Mouse (Mus musculus): ENCODE results near the gene Zfp444. TPM values are rescaled to one million over a fixed set of nuclear protein-coding genes. Genes with fewer than 3 reads are reported as not detected.

The Zfp444 gene
- total and polyA plus RNA-seq, 2 experiments from 2014 or later: 20.7 to 24.2 TPM

DNA sequence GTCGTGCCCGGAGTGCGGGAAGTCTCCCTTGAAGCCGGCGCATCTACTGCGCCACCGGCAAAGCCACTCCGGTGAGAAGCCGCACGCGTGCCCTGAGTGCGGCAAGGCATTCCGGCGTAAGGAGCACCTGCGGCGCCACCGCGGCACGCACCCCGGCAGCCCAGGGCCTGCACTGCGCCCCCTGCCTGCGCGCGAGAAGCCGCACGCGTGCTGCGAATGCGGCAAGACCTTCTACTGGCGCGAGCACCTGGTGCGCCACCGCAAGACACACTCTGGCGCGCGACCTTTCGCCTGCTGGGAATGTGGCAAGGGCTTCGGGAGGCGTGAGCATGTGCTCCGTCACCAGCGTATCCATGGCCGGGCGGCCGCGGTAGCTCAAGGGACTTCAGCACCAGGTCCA is 17.5 kb downstream of the Zfp444 start:
- H3K4me1 ChIP-seq (ENCODE audit: control insufficient read depth, insufficient read depth): peaks cover 3% of the 10 kb centered on the region; the same call in 1 of the 2 replicates
- WGBS: 54% methylated on average over 45 of the region's 45 CpGs
- ATAC-seq (ENCODE audit: insufficient read depth, low read depth) (no peak; the same call in 1 of the 2 replicates), DNase-seq (ENCODE audit: low spot score) (no peak)
- no peaks in the 10 kb centered on the region for H3K9me3 ChIP-seq (replicated peaks; ENCODE audit: control insufficient read depth, low read length)
- H3K27me3 ChIP-seq (ENCODE audit: control insufficient read depth, insufficient read depth, low read length): 0 out of 2 replicates have a peak, but pooled peaks cover 4% of the 10 kb centered on the region
- no peak overlapping the region for H3K9ac ChIP-seq (replicated peaks; ENCODE audit: low read depth, low read length)
- no peak overlapping the region for H3K27ac ChIP-seq (ENCODE audit: low read depth)
- H3K4me2 ChIP-seq (ENCODE audit: low read depth, low read length): no peak overlapping the region
- H3K36me3 ChIP-seq (replicated peaks; ENCODE audit: control insufficient read depth, insufficient read depth, low read length): peaks cover 30% of the 10 kb centered on the region
- TF ChIP-seq CTCF (IDR thresholded peaks at IDR 0.05; ENCODE audit: low read depth): 0 out of 2 replicates have a peak, but pooled peaks have one; percentile 29
- TF ChIP-seq EP300 (IDR thresholded peaks at IDR 0.05; ENCODE audit: low read depth): no peak
- H3K4me3 ChIP-seq (ENCODE audit: low read depth, low read length): no peak overlapping the region

DNA sequence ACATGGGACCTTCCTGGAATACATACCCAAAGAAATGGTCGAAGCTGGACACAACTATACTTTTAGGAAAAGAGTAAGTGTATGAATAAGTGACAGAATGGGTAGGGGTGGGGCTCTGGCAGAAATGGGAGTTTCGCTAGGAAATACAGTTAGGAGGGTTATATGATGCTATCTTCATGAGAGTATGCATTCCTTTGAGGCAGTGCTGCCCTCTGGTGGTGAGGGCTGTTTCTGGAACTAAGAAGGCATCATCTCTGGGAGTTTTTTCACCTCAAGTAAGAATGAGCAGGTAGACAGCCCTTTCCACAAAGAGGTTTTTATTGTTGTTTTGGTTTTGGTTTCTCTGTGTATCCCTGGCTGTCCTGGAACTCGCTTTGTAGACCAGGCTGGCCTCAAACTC is 19.4 kb downstream of the Zfp444 start:
- H3K4me2 ChIP-seq (ENCODE audit: low read depth, low read length): no peak overlapping the region
- H3K9me3 ChIP-seq (replicated peaks; ENCODE audit: control insufficient read depth, low read length): no peaks in the 10 kb centered on the region
- no peak overlapping the region for H3K9ac ChIP-seq (replicated peaks; ENCODE audit: low read depth, low read length)
- H3K4me1 ChIP-seq (ENCODE audit: control insufficient read depth, insufficient read depth): no peaks in the 10 kb centered on the region
- H3K27me3 ChIP-seq (ENCODE audit: control insufficient read depth, insufficient read depth, low read length): 0 out of 2 replicates have a peak, but pooled peaks cover 4% of the 10 kb centered on the region
- peaks cover 24% of the 10 kb centered on the region for H3K36me3 ChIP-seq (replicated peaks; ENCODE audit: control insufficient read depth, insufficient read depth, low read length)
- TF ChIP-seq EP300 (IDR thresholded peaks at IDR 0.05; ENCODE audit: low read depth): no peak
- TF ChIP-seq CTCF (IDR thresholded peaks at IDR 0.05; ENCODE audit: low read depth): peak; percentile 87
- peak; percentile 33; the same call in 1 of the 2 replicates for ATAC-seq (ENCODE audit: insufficient read depth, low read depth)
- DNase-seq (ENCODE audit: low spot score): peak; percentile 50
- WGBS: 36% methylated on average over 3 of the region's 3 CpGs
- no peak overlapping the region for H3K27ac ChIP-seq (ENCODE audit: low read depth)
- no peak overlapping the region for H3K4me3 ChIP-seq (ENCODE audit: low read depth, low read length)

DNA sequence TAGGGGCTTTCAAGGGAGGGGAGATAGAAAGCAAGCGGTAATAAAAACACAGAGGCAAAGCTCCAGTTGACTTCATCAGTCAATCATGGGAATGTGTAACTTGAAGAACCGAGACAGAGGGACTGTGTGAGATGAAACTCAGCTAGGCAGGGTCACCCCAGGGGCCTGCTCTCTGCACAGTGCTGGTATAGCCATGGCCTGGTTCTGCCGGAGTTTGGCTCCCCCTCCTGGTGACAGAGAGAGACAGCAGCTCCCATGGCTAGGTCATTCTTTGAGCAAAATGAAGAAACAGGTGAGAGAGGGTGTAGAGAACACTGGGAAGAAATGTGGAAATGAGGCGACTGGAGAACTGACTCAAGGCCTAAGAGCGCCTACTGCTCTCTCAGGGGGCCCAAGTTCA is 22.1 kb downstream of the Zfp444 start:
- no peak for TF ChIP-seq EP300 (IDR thresholded peaks at IDR 0.05; ENCODE audit: low read depth)
- TF ChIP-seq CTCF (IDR thresholded peaks at IDR 0.05; ENCODE audit: low read depth): peak; percentile 83
- 19% methylated on average over 5 of the region's 5 CpGs for WGBS
- Histone ChIP-seq H3K27me3 (ENCODE audit: control insufficient read depth, insufficient read depth, low read length) (0 out of 2 replicates have a peak, but pooled peaks cover 9% of the 10 kb centered on the region), H3K4me2 (ENCODE audit: low read depth, low read length) (no peak overlapping the region), H3K4me3 (ENCODE audit: low read depth, low read length) (no peak overlapping the region), H3K36me3 (replicated peaks; ENCODE audit: control insufficient read depth, insufficient read depth, low read length) (peaks cover 8% of the 10 kb centered on the region; the same call in 1 of the 2 replicates), H3K9me3 (replicated peaks; ENCODE audit: control insufficient read depth, low read length) (no peaks in the 10 kb centered on the region), H3K9ac (replicated peaks; ENCODE audit: low read depth, low read length) (no peak overlapping the region), H3K27ac (ENCODE audit: low read depth) (no peak overlapping the region), H3K4me1 (ENCODE audit: control insufficient read depth, insufficient read depth) (no peaks in the 10 kb centered on the region)
- DNase-seq (ENCODE audit: low spot score) (peak; percentile 42), ATAC-seq (ENCODE audit: insufficient read depth, low read depth) (peak; percentile 78)

DNA sequence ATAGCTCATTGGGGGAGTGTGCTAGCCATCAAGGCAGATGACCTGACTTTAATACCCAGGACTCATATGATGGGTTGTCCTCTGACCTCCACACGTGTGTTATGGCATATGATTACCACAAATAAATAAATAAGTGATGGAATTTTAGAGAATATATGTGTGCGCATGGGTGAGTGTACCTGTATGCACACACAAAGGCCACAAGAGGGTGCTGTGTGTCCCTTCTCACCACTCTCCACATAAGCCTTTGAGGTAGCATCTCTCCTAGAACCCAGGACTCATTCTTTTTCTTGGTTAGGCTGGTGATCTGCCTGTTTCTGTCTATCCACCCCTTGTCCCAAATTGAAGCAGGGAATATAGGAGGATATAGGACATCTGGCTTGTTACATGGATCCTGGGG is 23.8 kb downstream of the Zfp444 start:
- 0 out of 2 replicates have a peak, but pooled peaks have one; percentile 8 for TF ChIP-seq CTCF (IDR thresholded peaks at IDR 0.05; ENCODE audit: low read depth)
- TF ChIP-seq EP300 (IDR thresholded peaks at IDR 0.05; ENCODE audit: low read depth): no peak
- Histone ChIP-seq H3K27me3 (ENCODE audit: control insufficient read depth, insufficient read depth, low read length) (0 out of 2 replicates have a peak, but pooled peaks cover 5% of the 10 kb centered on the region), H3K4me2 (ENCODE audit: low read depth, low read length) (no peak overlapping the region), H3K9ac (replicated peaks; ENCODE audit: low read depth, low read length) (no peak overlapping the region), H3K4me1 (ENCODE audit: control insufficient read depth, insufficient read depth) (no peaks in the 10 kb centered on the region), H3K27ac (ENCODE audit: low read depth) (no peak overlapping the region), H3K36me3 (replicated peaks; ENCODE audit: control insufficient read depth, insufficient read depth, low read length) (no peaks in the 10 kb centered on the region), H3K4me3 (ENCODE audit: low read depth, low read length) (no peak overlapping the region), H3K9me3 (replicated peaks; ENCODE audit: control insufficient read depth, low read length) (no peaks in the 10 kb centered on the region)
- ATAC-seq (ENCODE audit: insufficient read depth, low read depth): no peak
- WGBS: 35% methylated on average over 2 of the region's 2 CpGs
- no peak for DNase-seq (ENCODE audit: low spot score)

DNA sequence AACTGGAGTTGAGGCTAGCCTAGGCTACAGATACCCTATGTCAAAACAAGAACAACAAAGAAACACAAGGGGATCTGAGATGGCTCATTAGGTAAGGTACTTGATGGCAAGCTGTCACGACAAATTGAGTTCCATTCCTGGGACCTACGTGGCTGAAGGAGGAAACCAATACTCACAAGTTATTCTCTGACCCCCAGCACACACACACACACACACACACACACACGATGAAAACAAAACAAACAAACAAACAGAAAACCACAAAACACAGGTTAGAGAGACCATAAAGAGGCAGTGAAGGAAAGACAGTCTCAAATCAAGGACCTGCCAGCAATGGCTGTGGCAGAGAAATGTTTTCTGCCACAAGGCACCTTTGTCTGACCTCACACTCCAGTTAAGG is 24.8 kb downstream of the Zfp444 start, which contains the start of gene Galp:
Gene Galp (plus strand): TSS at position 301 of the 400 bp plus-strand sequence.
- Histone ChIP-seq H3K4me3 (ENCODE audit: low read depth, low read length) (no peak within 1 kb of the TSS), H3K27ac (ENCODE audit: low read depth) (no peak within 1 kb of the TSS), H3K9ac (replicated peaks; ENCODE audit: low read depth, low read length) (no peak within 1 kb of the TSS), H3K36me3 (replicated peaks; ENCODE audit: control insufficient read depth, insufficient read depth, low read length) (no peaks in the 10 kb centered on the region), H3K27me3 (ENCODE audit: control insufficient read depth, insufficient read depth, low read length) (0 out of 2 replicates have a peak, but pooled peaks cover 5% of the 10 kb centered on the region), H3K4me2 (ENCODE audit: low read depth, low read length) (no peak within 1 kb of the TSS), H3K9me3 (replicated peaks; ENCODE audit: control insufficient read depth, low read length) (no peaks in the 10 kb centered on the region), H3K4me1 (ENCODE audit: control insufficient read depth, insufficient read depth) (no peaks in the 10 kb centered on the region)
- WGBS: 41% methylated on average over 3 of the region's 3 CpGs
- DNase-seq (ENCODE audit: low spot score) (no peak), ATAC-seq (ENCODE audit: insufficient read depth, low read depth) (no peak)
- no peak for TF ChIP-seq CTCF (IDR thresholded peaks at IDR 0.05; ENCODE audit: low read depth)
- TF ChIP-seq EP300 (IDR thresholded peaks at IDR 0.05; ENCODE audit: low read depth): no peak

DNA sequence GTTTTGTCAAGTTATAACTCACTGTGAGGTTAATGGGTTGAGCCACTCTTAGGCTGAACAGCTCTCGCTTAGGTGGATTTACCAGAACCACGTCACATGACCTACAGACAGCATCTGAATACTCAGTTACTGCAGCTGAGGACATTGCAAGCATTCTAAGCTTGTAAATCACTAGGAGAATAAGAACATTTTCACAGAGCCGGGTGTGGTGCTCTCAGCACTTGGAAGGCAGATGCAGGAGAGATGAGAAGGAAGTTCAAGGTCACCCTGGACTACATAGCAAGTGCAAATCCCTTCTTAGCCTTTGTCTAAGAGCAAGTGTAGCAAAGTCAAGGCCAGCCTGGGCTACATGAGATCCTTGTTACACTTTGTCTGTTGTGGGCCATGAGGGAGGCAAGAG is 32.2 kb downstream of the Zfp444 start:
- H3K27me3 ChIP-seq (ENCODE audit: control insufficient read depth, insufficient read depth, low read length): no peaks in the 10 kb centered on the region
- WGBS: 68% methylated on average over 3 of the region's 3 CpGs

More for the DNA sequence above, 32.2 kb downstream of the Zfp444 start:
- ATAC-seq (ENCODE audit: insufficient read depth, low read depth): no peak
- Histone ChIP-seq H3K27ac (ENCODE audit: low read depth) (no peak overlapping the region), H3K4me1 (ENCODE audit: control insufficient read depth, insufficient read depth) (no peaks in the 10 kb centered on the region), H3K4me3 (ENCODE audit: low read depth, low read length) (no peak overlapping the region), H3K9ac (replicated peaks; ENCODE audit: low read depth, low read length) (no peak overlapping the region), H3K4me2 (ENCODE audit: low read depth, low read length) (no peak overlapping the region), H3K36me3 (replicated peaks; ENCODE audit: control insufficient read depth, insufficient read depth, low read length) (no peaks in the 10 kb centered on the region), H3K9me3 (replicated peaks; ENCODE audit: control insufficient read depth, low read length) (no peaks in the 10 kb centered on the region)
- DNase-seq (ENCODE audit: low spot score): no peak
- TF ChIP-seq CTCF (IDR thresholded peaks at IDR 0.05; ENCODE audit: low read depth): no peak
